Mouse (Mus musculus) urinary bladder, postnatal 4 days (tissue): ENCODE data around the gene Map4k2.

Experiments used
- DNase-seq, 2 experiments: peaks; one replicate each; pipeline ENCODE4 v3.0.0; 2021 to 2022; ENCODE audit warnings: low spot score in 2 of 2

Map4k2 gene

DNA sequence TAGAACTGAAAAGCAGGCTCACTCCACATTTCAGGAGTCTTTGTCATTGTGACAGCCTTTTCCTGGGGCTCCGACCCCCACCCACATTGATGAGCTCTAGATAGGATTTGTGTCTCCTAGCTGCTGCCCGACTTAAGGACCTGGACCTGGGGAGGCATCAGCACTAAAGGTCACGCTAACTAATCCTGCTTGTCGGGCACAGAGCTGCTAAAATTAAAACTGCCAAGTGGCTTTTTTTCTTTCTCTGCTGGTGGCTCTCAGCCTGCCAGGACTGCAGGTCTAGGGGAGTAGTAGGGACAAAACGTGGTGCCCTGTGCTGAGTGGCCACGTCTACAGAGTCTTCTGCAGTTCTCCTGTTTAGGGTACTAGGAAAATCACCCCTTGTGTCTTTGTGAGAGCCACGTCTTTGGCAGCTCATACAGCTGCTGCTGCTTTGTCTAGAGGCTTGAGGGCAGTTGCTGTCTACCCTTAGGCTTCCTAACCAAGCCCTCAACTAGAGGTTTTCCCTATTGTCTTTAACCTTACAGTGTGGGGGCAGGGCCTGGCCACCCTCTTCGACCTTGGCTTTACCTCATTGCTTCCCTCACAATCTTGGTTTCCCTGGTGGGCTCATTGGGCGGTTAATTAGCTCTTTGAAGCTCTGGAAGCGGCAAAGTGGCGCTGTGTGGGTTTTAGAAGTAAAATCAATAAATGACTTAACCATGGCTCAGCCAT is 36.5 kb downstream of the Map4k2 start:
- DNase-seq: no peak

DNA sequence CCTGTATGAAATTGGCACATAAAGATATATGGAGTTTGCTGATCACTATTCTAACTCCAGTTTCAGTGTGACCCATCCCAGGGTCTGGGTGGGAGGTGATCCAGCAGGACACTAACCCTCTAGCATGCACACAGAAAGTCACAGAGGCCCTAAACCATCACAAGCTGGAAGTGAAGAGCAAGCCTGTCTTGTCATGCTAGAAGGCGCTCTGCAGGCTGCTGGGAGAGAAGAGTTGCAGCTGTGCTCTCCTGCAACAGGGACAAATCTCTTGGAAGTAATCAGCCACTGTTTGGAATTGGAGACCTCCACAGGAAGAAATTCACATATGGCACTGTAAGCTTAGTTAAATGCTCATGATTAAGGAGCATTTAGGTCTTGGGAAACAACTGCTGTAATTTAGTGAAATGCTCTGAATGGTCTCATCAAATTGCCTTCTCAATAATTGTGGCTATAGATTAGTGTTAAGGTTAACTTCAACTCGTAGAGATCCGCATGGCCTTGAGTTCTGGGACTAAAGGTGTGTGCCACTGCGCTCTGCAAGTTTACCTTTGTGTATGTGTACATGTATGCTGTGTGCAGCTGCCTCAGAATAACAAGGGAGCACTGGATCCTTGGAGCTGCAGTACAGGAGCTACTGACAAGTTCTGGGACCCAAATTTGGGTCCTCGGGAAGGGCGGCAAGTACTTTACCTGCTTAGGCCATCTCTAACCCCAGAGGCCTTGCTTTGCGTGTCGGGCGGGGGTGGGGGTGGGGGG is 39.7 kb downstream of the Map4k2 start:
- DNase-seq: no peak

DNA sequence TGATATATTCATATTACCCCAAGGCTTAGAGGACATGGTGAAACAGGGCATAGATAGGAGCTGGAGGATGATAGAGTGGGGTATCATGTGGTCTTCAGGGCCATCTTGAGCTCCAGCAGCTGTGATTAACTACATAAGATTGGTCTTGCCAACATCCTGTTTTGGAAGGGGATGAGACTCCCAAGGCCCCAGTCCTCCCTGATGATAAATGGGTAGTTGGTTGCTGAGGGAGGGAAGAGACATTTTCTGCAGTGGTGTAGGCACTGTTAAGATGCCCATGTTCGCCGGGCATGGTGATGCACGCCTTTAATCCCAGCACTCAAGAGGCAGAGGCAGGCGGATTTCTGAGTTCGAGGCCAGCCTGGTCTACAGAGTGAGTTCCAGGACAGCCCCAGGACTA is 40.3 kb downstream of the Map4k2 start:
- DNase-seq: no peak

DNA sequence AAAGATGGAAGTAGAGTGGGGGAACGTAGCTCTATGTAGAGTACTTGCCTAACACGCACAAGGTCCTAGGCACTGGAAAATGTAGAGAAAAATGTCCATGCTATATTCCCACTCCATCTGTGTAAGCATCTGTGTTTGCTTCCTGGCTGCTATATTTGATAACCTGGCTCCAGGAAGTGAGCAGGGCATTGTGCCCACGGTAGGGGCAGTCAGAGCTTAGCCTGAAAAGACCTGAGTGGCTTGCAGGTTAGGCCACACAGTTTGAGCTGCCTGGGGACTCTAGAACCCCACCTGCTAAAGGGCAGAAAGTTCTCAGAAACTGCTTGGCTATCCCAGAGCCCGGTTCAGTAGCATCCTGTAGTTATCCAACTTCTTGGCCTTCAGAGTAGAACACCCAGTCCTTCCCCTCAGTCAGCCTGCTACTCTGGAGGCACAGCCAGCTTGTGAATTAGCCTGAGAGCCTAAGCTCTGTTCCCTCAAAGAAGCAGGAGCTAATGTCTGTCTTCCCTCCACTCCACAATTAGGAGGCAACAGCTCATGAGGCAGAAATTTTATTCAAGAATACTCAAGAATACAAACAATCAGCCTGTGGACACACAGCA is 41.5 kb downstream of the Map4k2 start:
- no peak for DNase-seq

DNA sequence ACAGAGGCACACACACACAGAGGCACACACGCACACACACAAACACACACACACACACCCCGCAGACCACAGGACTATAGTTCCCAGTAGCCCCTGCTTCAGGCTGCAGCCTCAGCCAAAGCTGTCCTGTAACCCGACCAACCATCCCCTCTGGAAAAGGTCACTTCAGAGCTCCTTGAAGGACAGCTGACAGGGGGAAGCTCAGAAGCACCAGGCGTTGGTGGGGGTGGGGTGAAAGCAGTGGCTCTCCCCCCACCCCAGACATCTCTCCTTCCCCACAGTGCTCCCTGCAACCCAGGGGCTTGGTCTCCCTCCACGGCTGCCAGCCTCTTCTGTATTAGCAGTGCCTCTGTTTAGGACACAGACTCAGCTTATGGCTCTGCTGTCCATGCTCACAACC is 42.5 kb downstream of the Map4k2 start:
- DNase-seq: no peak

DNA sequence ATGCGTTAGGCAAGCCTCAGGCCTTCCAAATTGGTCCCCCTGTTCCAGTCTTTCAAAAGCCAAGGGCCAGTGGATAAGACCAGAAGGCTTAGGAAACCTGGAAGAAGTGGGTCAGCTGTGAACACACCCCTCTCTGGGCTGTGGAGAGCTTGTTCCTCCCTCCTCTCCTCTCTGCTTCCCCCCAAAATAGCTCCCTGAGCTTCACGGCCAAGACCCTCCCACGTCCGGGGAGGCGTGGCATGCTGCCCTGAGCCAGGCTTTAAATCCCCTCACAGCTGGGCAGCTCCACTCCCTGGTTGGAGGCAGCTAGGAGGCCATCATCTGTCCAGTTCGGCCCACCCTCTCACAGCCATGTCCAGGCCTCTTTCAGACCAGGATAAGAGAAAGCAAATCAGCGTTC is 43.2 kb downstream of the Map4k2 start, which contains the start of gene Pygm:
Gene Pygm, plus strand, starts transcription at position 272 of the 400 bp plus-strand sequence.
- peak; percentile 79 to 85 for DNase-seq

DNA sequence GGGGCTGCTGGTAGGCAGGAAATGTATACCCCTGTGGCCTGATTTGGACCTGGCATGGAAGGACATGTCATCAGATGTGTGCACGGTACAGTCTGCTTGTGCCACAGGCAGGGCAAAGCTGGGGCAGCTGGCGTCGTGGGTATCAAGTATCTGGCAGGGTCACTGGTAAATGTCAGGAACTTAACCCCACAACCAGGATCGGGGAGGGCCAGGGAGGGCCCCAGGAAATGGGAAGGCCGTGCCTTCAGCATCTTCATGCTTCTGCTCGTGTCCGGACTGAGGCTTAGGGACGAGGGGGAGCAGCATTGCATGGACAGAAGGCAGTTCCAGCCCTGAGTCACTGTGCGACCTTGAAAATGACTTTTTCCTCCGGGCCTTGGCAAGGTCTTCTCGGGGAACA is 44.0 kb downstream of the Map4k2 start:
- DNase-seq: no peak

DNA sequence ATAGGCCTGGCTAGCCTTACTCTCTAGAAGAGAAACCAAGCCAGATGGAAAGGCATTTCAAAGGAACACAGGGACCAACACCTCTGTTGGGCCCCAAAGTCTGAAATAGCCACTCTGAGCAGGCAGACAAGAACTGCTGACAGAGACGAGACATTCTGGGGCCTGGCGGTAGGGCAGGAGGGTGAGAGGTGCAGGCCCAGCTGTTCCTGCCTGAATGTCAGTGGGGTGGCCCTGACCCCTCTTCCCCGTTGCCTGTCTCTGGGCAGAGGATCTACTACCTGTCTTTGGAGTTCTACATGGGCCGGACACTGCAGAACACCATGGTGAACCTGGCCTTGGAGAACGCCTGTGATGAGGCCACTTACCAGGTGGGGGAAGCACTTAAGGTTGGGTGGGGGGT is 44.5 kb downstream of the Map4k2 start:
- no peak for DNase-seq

DNA sequence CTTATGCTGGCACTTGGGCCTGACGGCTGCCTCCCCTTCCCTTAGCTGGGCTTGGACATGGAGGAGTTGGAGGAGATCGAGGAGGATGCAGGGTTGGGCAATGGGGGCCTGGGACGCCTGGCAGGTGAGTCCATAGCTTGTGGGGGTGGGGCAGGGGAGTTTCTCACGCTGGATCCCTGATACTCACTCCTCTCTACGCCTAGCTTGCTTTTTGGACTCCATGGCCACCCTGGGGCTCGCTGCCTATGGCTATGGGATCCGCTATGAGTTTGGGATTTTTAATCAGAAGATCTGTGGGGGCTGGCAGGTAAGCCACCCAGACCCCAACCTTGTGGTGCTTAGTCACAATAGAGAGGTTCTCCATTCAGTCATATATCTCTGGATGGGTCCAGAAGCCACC is 44.9 kb downstream of the Map4k2 start:
- no peak for DNase-seq

DNA sequence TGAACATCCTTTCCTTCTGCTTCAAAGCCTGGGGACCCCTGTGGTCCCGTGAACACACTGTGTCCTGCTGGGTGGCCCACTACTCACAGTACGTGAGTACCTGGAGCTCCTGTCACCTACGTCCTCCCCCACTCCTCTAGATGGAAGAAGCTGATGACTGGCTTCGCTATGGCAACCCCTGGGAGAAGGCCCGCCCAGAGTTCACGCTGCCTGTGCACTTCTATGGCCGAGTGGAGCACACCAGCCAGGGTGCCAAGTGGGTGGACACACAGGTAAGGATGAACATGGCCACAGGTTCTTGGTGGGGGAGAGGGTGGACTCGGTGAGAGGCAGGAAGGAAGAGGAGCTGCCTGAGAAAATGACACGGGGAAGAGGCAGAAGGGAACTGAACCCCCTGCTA is 45.3 kb downstream of the Map4k2 start:
- no peak for DNase-seq

DNA sequence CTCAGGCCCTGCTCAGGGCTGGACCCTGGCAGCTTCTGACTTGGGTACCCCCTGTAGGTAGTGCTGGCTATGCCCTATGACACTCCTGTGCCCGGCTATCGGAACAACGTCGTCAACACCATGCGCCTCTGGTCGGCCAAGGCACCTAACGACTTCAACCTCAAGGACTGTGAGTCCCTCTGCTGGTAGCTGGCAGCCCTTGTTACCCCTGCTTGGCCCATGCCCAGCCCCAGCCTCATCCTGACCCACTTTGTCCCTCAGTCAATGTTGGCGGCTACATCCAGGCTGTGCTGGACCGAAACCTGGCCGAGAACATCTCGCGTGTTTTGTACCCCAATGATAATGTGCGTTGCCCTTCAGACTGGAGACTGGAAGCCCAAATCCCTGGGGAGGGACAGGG is 47.1 kb downstream of the Map4k2 start:
- DNase-seq: no peak

DNA sequence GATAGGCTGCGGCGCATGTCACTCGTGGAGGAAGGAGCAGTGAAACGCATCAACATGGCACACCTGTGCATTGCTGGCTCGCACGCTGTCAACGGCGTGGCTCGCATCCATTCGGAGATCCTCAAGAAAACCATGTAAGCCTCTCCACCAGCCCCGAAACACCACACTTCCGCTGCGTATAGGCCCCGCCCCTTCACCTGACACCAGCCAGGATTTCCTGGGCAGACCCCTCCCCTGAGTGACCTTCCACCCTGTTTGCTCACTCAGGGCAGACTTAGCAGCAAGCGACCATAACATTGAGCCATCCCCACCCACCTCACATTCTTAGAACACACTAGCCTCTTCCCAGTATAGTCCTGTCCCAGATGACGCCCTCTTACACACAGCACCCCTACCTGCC is 48.9 kb downstream of the Map4k2 start:
- no peak for DNase-seq

DNA sequence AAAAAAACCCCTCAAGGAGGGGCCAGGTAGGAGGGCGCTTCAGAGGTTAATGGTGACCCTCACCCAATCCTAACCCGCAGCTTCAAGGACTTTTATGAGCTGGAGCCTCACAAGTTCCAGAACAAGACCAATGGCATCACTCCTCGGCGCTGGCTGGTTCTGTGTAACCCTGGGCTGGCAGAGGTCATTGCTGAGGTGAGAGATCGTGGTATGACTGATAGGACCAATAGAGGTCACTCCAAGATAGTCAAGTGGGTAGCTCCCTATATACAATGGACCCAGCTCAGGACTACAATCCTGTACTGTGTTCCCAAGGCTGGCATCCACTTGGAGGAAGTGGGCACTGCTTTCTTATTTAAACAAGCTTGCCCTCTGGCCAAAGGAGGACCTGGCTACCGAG is 49.3 kb downstream of the Map4k2 start:
- DNase-seq: no peak

DNA sequence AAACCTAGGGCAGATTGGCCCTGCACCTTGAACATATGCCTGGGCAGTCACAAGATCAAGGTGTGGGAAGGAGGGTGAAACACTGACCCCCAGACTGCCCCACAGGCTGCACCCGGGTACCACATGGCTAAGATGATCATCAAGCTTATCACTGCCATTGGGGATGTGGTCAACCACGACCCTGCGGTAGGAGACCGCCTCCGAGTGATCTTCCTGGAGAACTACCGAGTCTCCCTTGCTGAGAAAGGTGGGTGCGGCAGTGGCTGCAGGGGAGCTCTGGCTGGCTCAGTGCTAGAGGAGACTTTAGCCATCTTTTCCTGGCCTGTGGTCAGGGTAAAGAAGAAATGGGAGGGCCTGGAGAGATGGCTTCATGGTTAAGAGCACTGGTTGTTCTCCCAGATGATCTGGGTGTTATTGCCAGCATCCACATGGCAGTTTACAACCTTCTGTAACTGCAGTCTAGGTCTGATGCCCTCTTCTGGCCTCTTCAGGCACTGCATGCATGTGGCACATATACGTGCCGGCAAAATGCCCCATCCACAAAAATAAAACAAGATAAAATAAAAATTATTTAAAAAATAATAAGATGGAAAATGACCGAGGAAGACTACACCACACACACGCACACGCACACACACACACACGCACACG is 51.9 kb downstream of the Map4k2 start:
- DNase-seq: no peak

DNA sequence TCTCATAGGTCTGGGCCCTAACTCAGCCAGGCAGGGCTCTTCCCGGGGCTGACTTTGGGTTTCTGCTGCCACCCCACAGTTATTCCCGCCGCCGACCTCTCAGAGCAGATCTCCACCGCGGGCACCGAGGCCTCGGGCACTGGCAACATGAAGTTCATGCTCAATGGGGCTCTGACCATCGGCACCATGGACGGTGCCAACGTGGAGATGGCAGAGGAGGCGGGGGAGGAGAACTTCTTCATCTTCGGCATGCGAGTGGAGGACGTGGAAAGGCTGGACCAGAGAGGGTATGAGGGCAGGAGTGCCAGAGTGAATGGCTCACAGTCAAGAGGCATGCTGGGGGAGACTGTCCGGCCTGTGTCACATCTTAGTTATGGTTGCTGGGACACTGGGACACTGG is 52.7 kb downstream of the Map4k2 start:
- no peak for DNase-seq

DNA sequence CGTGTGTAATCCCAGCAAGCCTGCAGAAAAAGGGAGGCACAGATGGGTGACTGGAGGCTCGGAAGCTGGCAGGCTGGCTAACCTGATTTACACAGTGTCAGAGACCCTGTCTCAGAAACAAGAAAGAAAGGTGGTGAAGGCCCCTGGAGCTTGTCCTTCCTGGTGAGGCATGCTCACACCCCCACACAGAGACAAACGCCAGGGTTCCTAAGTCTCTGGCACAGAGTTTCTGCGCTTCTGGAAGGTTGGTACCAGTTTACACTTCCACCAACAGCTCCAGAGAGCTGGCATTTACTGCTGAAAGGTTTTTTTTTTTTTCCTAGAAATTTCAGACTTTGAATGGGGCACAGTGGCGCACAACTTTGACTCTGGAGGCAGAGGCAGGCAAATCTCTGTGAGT is 55.3 kb downstream of the Map4k2 start:
- no peak for DNase-seq

DNA sequence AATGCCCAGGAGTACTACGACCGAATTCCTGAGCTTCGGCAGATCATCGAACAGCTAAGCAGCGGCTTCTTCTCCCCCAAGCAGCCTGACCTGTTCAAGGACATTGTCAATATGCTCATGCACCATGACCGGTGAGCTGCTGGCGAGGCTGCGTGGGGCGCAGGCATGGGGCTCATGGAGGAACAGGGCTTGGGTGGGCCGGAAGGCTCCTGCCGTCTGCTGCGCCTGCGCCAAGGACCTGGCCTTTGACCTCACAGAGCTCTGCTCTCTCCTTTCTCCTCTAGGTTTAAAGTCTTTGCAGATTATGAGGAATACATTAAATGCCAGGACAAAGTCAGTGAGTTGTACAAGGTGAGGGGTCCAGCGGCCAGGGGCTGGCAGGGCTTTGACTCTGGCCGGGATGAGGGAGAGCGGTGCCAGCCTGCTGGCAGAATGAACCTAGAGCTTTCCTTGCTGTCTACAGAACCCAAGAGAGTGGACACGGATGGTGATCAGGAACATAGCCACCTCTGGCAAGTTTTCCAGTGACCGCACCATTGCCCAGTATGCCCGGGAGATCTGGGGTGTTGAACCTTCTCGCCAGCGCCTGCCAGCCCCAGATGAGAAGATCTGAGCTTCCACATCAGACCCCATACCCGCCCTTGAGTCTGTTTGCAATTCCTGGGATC is 56.8 kb downstream of the Map4k2 start:
- no peak for DNase-seq

DNA sequence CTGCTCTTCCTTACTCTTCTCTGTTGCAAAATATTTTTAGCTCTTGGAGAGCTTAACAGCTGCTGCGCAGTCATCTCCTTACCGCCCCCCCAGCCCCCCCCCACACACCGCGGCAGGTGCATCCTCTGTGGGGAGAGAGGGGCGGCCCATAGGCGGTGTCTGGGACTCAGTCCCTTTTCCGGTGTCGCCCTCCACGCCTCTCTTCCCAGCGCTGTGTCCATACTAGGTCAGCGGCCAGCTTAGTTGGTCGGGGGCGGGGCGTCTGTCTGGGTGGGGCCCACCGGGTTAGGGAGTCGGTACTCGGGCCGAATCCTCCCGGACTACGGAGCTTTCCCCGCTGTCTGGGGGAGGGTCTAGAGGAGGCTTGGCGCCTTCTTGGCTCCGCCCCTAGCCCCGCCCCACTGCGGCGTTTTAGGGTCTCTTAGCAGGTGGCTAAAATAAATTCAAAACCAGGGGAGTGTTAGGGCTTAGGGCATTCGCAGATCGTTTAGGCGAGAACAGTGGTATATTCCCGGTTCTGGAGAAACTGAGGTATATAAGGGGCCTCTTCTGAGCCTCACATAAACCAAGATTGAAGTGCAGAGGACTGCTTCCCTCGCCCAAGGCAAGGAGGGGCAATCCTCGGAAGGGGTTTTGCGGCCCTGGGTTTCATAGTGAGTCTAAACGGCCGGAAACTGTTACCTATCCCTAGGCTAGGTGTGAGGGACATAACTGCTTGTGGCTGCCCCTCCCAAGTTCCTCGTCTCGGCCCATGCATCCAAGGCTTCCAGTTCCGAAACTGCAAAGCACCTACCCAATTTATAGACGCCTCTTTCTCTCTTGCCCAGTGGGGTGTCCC is 57.7 kb downstream of the Map4k2 start:
- peak; percentile 70 to 76 for DNase-seq

DNA sequence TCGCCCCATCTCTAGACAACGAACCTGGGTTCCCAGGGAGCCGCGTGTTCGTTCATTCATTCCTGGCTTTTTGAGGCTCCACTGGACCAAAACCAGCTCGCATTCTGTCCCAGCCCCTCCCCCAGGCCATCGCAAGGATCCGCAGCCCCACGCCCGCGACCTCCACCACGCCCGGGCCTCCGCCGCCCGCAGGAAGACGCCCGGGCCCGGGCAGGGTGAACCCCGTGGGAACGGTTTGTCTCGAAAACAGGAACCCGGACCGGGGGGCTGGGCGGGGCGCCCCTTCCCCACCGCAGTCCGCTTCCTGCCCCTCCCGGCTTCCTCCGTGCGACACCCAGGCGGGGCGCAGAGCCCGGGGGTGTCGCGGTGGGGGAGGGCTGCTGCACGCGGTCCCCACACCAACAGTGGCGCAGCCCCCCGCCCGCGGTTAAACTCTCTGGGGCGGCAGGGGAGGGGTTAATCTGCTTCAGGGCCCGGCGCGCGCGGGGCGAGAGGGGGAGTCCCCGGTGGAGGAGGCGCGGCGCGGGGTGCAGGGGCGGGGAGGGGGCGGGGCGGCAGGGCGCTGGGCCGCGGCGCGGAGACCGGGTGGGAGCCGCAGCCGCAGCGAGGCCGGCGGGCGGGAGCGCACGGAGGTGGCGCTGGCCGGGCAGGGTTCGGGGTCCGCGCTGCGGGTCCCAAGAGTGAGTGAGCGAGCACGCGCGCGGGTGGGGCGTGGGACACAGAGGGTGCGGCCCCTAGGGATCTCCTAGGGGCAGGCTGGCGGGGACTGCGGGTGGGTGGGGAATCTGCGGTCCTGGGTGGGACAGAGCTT is 58.6 kb downstream of the Map4k2 start, which contains the start of gene Rasgrp2:
Gene Rasgrp2, plus strand, starts transcription at position 56 of the 811 bp plus-strand sequence.
- peak in 1 of 2 experiments; percentile 53 for DNase-seq
